Mouse (Mus musculus) erythroid progenitor cell, adult 5-6 weeks (primary cell): ENCODE results near the gene Ift43. TPM values are rescaled to one million over a fixed set of nuclear protein-coding genes. Genes with fewer than 3 reads are reported as not detected.

Experiments used
- ATAC-seq: replicated peaks from 2 replicates; pipeline ENCODE4 v1.8.0; 2016; ENCODE audit warnings: moderate number of reproducible peaks, mild to moderate bottlenecking, moderate TSS enrichment, inconsistent platforms; ENCODE audit not compliant: poor library complexity, low FRiP score, severe bottlenecking
- total RNA-seq, 2 experiments: library from RNA; stranded (forward) in 1 of 2; stranded (reverse) in 1 of 2; fragments of 150-400 nt in 1 of 2; fragments of 186-747, 209-891 nt in 1 of 2; gene quantifications; 2 replicates each; pipeline versions ENCODE4 v1.2.3 to v1.2.4; 2015 to 2017; ENCODE audit warnings: low replicate concordance in 2 of 2

Ift43 gene
- total RNA-seq, 2 experiments from 2014 or later, result not detected

GRCm38 (mm10) chr12:86116295-86116835 is 34.0 kb downstream of the Ift43 start:
- no peak for ATAC-seq

DNA sequence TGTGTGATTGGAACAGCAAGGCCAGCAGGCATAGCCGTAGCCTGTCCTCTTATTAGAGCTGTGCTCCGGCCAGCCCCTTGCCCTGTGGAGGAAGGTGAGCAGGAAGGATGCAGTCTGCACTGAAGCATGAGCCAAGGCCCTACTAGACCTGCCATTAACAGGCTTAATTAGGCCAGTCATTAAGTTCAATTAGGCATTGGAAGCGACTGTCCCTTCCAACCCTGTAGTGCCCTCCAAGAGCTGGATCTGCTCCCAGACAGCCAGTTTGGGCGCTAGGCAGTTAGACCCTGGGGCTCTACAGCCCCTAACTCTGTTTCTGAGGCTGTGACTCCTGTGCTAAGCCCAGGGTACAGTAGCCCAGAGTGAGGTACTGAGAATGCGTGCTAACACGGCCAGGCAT is 41.7 kb downstream of the Ift43 start:
- ATAC-seq, result no peak

DNA sequence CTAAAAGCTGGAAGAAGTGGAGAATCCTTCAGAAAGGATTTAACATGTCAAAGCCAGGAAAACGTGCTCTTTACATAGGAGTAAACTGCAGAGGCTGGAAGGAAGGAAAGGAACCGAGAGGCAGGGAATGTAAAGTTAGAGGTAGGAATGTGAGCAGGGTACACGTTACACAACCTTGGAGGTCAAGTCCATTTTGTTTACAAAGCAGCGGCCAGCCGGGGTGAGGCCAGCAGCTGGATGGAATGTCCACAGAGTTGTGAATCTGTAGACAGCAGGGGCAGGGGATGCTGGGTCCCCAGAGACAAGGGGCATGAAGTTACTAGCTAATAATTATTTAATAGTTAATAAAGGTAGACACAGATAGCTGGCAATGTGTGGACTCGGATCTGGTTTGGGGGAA is 45.8 kb downstream of the Ift43 start:
- no peak for ATAC-seq

DNA sequence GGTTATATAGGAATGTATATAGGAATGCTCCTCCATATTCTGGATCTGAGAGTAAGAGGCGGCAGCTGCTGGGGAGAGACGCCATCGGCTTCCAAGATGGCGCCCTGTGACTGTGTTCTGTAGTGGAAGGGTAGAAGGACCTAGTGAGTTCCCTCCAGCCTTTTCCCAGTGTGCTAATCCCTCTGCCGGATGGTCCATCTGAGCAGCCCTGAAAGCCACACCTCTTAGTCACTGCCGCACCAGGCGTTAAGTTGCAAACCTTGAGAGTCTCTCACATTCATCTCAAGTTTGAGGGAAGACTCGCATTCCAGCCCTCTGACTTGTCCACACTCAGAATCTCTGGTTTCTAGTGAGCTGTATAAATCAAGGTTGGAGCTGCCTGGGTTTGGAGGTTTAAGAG is 46.7 kb downstream of the Ift43 start:
- ATAC-seq, result no peak

DNA sequence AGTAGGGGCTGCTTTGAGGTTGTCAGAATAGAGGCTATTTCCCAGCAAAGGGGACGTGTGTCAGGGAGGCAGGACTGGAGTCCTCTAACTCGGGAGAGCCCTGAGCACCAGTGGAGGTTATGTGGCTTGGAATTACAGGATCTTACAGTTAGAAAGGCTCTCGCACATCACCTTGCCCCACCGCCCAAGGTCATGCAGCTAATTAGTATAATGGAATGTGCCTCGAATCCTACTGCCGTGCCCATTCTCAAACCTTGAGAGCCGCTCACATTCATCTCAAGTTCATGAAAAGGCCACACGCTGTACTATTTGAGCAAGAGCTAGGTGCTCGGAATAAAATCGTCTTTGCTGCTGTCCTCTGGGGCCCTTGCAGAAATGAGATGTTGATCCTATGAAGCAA is 47.4 kb downstream of the Ift43 start:
- ATAC-seq, result no peak

DNA sequence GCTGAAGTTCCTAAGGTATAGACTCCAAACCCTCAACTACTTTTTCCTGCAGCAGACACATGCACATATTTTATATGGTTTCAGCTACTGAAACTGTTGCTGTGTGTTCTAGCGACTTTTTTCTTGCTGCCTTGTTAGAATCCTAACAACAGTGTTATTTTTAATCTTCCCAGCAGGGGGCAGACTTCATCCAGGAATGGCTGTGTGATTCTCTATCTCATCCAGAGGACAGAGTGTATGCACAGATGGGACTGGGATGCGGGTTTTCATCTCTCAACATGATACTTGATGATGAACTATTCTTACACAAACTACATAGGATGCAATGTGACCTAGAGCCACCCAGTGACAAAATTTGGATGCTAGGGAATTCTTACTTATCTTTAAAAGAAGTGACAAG is 50.5 kb downstream of the Ift43 start:
- no peak for ATAC-seq

- no peak for ATAC-seq
Measured at GRCm38 (mm10) chr12:86135691-86136090, 53.4 kb downstream of the Ift43 start.

DNA sequence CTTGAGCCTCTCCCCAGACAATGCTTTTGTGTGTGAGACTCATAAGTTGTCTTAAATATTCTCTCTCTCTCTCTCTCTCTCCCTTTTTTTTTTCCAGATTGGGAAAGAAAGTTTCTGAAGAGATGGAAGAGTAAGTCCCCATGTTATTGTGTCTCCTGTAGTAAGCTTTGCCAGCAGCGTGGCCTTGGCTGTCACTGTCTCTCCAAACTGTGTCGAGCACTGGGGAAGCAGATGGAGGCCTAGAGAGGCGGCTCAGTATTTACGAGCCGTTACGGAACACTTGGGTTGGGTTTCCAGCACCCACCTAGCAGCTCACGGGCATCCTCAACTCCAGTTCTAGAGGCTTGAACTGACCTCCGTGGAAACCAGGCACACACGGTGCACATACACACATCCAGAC is 56.4 kb downstream of the Ift43 start:
- ATAC-seq, result no peak

GRCm38 (mm10) chr12:86142389-86142788 is 60.0 kb downstream of the Ift43 start:
- ATAC-seq, result no peak

- ATAC-seq, result no peak
Measured at GRCm38 (mm10) chr12:86146246-86146645, 63.9 kb downstream of the Ift43 start.

- ATAC-seq, result no peak
Measured at GRCm38 (mm10) chr12:86148271-86148670, 65.9 kb downstream of the Ift43 start.

DNA sequence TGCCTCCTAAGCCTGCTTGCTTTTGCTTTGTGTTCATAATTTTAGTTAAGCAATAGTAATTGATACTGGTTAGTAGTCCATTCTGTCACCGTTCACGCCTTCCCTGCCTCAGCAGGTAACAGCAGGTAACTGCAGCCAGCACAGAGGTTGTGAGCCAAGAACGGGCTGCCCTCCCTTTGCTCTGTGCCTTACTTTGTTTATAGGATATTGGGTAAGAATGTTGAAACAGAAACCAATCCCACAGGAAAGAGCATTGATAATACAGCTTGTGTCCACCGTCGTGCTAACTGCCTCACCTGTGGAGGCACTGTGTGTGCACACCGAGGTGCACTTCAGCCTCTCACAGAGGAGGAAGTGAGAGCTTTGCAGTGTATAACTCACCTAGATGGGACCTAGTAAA is 66.7 kb downstream of the Ift43 start:
- ATAC-seq, result no peak

- no peak for ATAC-seq
Measured at GRCm38 (mm10) chr12:86151941-86152340, 69.6 kb downstream of the Ift43 start.

DNA sequence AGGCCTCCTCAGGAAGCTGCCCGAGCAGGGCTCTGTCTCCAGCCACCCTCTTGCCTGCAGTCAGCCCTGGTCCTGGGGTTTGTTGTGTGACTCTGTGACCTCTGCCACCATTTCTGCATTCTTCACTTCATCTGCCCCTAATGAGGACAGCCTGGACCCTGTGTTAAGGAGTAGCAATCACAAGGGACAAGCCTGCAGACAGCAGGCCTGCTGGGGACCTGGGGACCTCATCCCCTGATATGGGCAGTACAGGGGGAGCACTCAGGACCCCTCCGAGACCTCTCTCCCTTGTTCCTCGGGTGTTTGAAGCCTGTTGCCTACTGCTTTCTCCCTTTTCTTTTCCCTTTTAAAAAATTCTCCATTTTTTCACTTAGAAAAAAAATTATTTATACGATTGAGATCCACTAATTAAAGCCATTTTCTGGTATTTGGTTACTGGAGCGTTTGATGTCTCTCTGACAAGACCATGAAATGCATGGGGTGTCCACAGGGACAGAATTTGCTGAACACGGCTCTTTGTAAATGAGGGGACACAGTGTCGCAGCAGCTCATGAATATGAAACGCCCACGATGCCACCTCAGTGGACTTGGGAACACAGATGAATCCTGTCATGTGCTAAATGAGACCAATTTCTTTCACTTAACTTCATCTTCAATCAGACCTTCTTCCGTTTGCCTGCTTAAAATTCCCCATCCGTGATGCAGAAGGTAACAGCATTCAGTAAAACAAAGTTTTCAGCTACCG is 71.0 kb downstream of the Ift43 start:
- no peak for ATAC-seq

DNA sequence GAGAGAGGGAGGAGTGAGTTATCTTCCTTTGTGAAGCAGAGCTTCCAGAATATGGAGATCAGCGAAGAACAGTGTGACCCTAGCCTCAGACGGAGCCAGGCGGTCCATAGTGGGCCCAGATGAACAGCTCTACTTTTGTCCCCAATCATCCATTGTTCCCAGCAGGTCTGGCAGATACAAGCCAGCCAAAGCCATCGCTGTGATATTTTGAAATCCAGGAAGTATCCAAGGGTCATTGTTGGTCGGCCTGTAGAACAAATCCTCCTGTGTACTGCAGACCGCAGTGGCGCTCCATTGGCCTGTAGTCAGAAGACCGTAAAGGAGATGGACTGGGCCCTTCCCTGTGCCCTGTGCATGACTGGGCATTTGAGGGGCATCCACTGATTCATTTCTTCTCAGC is 72.8 kb downstream of the Ift43 start:
- ATAC-seq, result no peak

DNA sequence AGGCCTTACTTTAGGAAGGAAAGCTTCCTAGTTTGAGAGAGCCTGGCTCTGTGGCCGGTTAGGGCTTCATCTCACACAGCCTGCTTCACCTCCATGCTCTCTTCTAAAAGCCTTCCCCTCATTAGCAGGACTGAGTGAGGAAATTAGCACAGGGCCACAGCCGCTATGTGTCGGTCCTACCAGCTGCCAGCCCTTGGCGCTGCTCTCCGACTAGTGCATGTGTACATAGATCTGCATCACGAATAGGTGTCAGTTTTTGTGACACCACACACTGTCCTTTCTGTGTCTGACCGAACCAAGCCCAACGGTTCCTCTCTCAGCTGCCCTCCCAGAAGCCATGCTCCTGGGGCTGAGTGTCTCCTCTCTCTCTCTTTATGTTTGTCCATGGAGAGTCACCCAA is 74.8 kb downstream of the Ift43 start:
- ATAC-seq, result no peak

GRCm38 (mm10) chr12:86157894-86158444 is 75.6 kb downstream of the Ift43 start:
- no peak for ATAC-seq

- no peak for ATAC-seq
Measured at GRCm38 (mm10) chr12:86158689-86159483, 76.5 kb downstream of the Ift43 start.

DNA sequence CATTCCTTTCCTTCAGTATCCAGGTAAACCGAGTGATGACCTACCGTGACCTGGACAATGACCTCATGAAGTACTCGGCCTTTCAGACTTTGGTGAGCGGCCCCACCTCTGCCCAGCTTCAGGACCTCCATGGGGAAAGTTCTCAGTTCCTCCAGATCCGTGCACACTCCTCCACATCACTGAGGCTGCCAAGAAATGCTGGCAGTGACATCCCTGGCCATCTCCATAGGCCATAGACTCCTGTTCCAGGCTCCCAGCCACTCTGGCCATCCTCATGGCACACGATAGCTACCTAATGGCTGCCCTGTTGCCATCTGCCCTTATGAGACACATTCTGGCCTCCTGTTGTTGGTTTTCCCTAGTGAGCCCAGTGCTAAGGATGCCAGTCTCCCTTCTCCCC is 79.1 kb downstream of the Ift43 start:
- ATAC-seq, result no peak

DNA sequence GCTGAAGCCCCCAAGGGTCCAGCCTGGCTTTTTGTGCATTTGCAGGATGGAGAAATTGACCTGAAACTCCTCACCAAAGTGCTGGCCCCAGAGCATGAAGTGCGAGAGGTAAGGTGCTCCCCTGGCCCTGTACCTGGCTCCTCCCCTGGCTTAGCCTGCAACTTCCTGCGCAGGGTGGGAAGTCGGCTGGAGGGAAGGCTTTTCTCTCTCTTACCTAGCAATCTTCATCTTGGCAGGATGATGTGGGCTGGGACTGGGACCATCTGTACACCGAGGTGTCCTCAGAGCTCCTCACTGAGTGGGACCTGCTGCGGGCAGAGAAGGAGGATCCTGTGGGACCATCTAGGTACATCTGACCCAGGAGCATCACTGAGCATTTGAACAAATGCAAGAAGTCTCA is 79.6 kb downstream of the Ift43 start:
- ATAC-seq, result no peak
